8 mouse cellular contexts compared by ENCODE assay signal in the genomic region with DNA sequence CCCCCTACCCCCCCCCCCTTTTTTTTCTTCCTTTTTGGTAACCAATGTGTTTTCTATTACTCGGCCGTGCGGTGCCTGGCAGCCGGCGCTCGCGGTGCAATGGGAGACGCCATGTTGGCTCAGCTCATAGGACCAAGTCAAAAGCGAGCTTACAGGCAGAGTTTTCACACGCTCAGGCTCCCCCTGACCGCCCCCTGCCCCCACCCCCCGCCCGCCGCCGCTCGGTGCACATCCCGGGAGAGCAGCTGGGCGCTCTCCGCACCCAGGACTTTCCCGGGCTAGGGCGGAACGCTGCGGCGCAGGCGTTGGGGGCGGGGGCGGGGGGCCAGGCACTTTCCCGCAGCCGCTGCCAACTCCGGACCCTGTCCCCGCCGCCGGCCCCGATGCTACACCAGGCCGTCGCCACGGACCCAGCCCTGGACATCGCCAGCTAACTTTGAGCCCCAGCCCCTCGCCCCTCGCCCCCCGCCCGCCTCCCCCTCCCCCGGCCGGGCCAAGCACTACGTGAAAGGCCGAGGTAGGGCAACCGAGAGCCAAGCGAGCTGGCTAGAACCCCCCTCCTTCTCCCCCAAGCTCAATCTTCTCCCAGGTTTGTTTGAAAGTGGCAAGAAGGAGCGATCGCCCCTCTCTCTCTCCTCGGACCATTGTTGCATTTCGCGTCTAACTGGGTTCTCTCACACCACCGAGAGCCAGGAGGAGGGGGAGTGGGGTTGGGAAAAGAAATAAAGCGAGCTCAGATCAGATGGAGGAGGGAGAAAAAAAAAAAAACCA. TPM values are rescaled to one million over a fixed set of nuclear protein-coding genes. Genes with fewer than 3 reads are reported as not detected.
DNase-seq lines count a peak whose midpoint lies in the region; ATAC-seq and TF ChIP-seq lines count a peak whose summit lies in the region.

No protein-coding gene starts in this region.

- no peaks in the 10 kb centered on the region for H3K9me3 ChIP-seq in heart, embryonic 13.5 days
- no peaks in the 10 kb centered on the region for H3K9me3 ChIP-seq in kidney, postnatal 0 days (replicated peaks; ENCODE audit: low read length)

- peak overlapping the region; percentile 90 for H3K9ac ChIP-seq in heart, embryonic 13.5 days
- peak overlapping the region; percentile 96 for H3K9ac ChIP-seq in kidney, postnatal 0 days (ENCODE audit: low read depth, low read length)

- DNase-seq in gastrocnemius, adult 2 months: peak; percentile 73
- no peak for DNase-seq in gastrocnemius, postnatal 36 days
- DNase-seq in adrenal gland, postnatal 36 days: peak; percentile 66 to 77
- DNase-seq in kidney, postnatal 0 days (ENCODE audit: low spot score): peak; percentile 76
- peak; percentile 71 for DNase-seq in lung, postnatal 36 days
- DNase-seq in natural killer cell, adult 2 months (ENCODE audit: low spot score in 2 of 2): no peak

- intact Hi-C loops in gastrocnemius, adult 2 months (cut with DNase I): loop anchor here (1.0 kb wide), 1 partner anchor 9 kb away; no protein-coding TSS in a partner anchor
- intact Hi-C loops in gastrocnemius, postnatal 36 days (cut with DNase I): loop anchor here (1.0 kb wide), 1 partner anchor 8 kb away; no protein-coding TSS in a partner anchor

- H3K4me2 ChIP-seq in heart, embryonic 13.5 days: peak overlapping the region; percentile 87
- peak overlapping the region; percentile 93 for H3K4me2 ChIP-seq in kidney, postnatal 0 days (ENCODE audit: low read length)

- peak overlapping the region; percentile 92 for H3K27ac ChIP-seq in gastrocnemius, adult 2 months
- H3K27ac ChIP-seq in heart, embryonic 13.5 days (replicated peaks): peak overlapping the region; percentile 90
- peak overlapping the region; percentile 96 for H3K27ac ChIP-seq in kidney, postnatal 0 days
- peak overlapping the region; percentile 57 for H3K27ac ChIP-seq in testis, adult 2 months (ENCODE audit: control insufficient read depth, insufficient read depth, low read depth, low read length)

- no peak for TF ChIP-seq POLR2A in testis, adult 2 months (IDR thresholded peaks at IDR 0.05; ENCODE audit: control insufficient read depth, low read depth, low read length)

- H3K4me3 ChIP-seq in gastrocnemius, adult 2 months: peak overlapping the region; percentile 94
- H3K4me3 ChIP-seq in heart, embryonic 13.5 days: peak overlapping the region; percentile 67
- peak overlapping the region; percentile 68 for H3K4me3 ChIP-seq in kidney, postnatal 0 days (replicated peaks; ENCODE audit: low read depth, low read length)
- peak overlapping the region; percentile 78 for H3K4me3 ChIP-seq in testis, adult 2 months (ENCODE audit: control insufficient read depth, low read depth, low read length)

- H3K4me1 ChIP-seq in heart, embryonic 13.5 days: peaks cover 45% of the 10 kb centered on the region
- peaks cover 19% of the 10 kb centered on the region for H3K4me1 ChIP-seq in kidney, postnatal 0 days (replicated peaks; ENCODE audit: insufficient read depth, low read length)
- peaks cover 29% of the 10 kb centered on the region for H3K4me1 ChIP-seq in testis, adult 2 months (ENCODE audit: control insufficient read depth, insufficient read depth, low read length)

- WGBS in heart, embryonic 13.5 days: 1% methylated on average over 48 of the region's 55 CpGs
- WGBS in kidney, postnatal 0 days: 0% methylated on average over 35 of the region's 55 CpGs

- peaks cover 11% of the 10 kb centered on the region for H3K36me3 ChIP-seq in heart, embryonic 13.5 days
- H3K36me3 ChIP-seq in kidney, postnatal 0 days (ENCODE audit: insufficient read depth, low read length): peaks cover 5% of the 10 kb centered on the region; the same call in 1 of the 2 replicates
- H3K36me3 ChIP-seq in testis, adult 2 months (ENCODE audit: control insufficient read depth, insufficient read depth, low read length): no peaks in the 10 kb centered on the region

- no peak for TF ChIP-seq CTCF in gastrocnemius, adult 2 months (IDR thresholded peaks at IDR 0.05)
- no peak for TF ChIP-seq CTCF in kidney, postnatal 0 days (IDR thresholded peaks at IDR 0.05; ENCODE audit: low read depth)
- TF ChIP-seq CTCF in testis, adult 2 months (IDR thresholded peaks at IDR 0.05; ENCODE audit: control insufficient read depth, insufficient read depth, insufficient replicate concordance, low read depth, low read length): no peak

- no peak; the same call in 1 of the 2 replicates for ATAC-seq in heart, embryonic 13.5 days (ENCODE audit: extremely low read depth, insufficient number of reproducible peaks, low FRiP score, low TSS enrichment)
- peak; percentile 40; the same call in 1 of the 2 replicates for ATAC-seq in kidney, postnatal 0 days (replicated peaks; ENCODE audit: low FRiP score, low read depth)

- H3K27me3 ChIP-seq in heart, embryonic 13.5 days (replicated peaks): peaks cover 71% of the 10 kb centered on the region
- H3K27me3 ChIP-seq in kidney, postnatal 0 days (ENCODE audit: insufficient read depth, low read length): no peaks in the 10 kb centered on the region
- no peaks in the 10 kb centered on the region for H3K27me3 ChIP-seq in testis, adult 2 months (ENCODE audit: control insufficient read depth, insufficient read depth, low read length)

RNA-seq across cellular contexts. Expression of gene Nr2f2, which starts 15.6 kb away (rescaled TPM):
- 10 to 100 TPM; 15.8 to 16.2 TPM for total RNA-seq in gastrocnemius, adult 2 months (2021)
- total RNA-seq in gastrocnemius, postnatal 36 days (2021): 10 to 100 TPM; 12.7 to 19.4 TPM
- 100 to 1,000 TPM in 1 of 2 experiments, 10 to 100 TPM in 1; 99.5 to 128 TPM for total RNA-seq in adrenal gland, postnatal 36 days (2021)
- polyA plus RNA-seq in heart, embryonic 13.5 days (2015; fragmentation: Nextera tagmentation; extraction: Ambion mirVana): 24.5 and 27.3 TPM in 2 replicates
- polyA plus RNA-seq in kidney, postnatal 0 days (2015; fragmentation: Nextera tagmentation; extraction: Ambion mirVana): 190 and 203 TPM in 2 replicates
- 11.3 and 14.8 TPM in 2 replicates for polyA plus RNA-seq in testis, adult 2 months (2012; rRNA removed)

Comparison
In these comparisons a context has a peak if more than half of its experiments do, and no peak if none do; other contexts are left out.
1. DNase-seq: peak in gastrocnemius, adult 2 months (single experiment), adrenal gland, postnatal 36 days (2 of 2), kidney, postnatal 0 days (single experiment) and lung, postnatal 36 days (single experiment); none in gastrocnemius, postnatal 36 days (0 of 2) and natural killer cell, adult 2 months (0 of 2).
2. RNA of gene Nr2f2, which starts 15.6 kb away (total RNA-seq): 99.5 to 128 TPM in adrenal gland, postnatal 36 days; 12.7 to 19.4 TPM in gastrocnemius, postnatal 36 days and 15.8 to 16.2 TPM in gastrocnemius, adult 2 months; every median in the first group is over 4 times any median in the second.
3. Peak in every context shown above with its lines, with median percentiles within 50 percentile points of each other: H3K27ac ChIP-seq and H3K4me3 ChIP-seq.